Mouse (Mus musculus): ENCODE measurements around the gene Prm1. TPM values are rescaled to one million over a fixed set of nuclear protein-coding genes. Genes with fewer than 3 reads are reported as not detected.

The Prm1 gene
- total RNA-seq, 1 experiment from 2014 or later, result not detected

GRCm38 (mm10) chr16:10786782-10787547 is 18.7 kb downstream of the Prm1 start:
- ATAC-seq (replicated peaks in 1 of 2; ENCODE audit: insufficient read depth in 1 of 2, low FRiP score in 2 of 2, low TSS enrichment in 1 of 2, low read depth in 1 of 2, poor library complexity in 2 of 2, severe bottlenecking in 2 of 2), result no peak

- ATAC-seq (replicated peaks in 1 of 2; ENCODE audit: insufficient read depth in 1 of 2, low FRiP score in 2 of 2, low TSS enrichment in 1 of 2, low read depth in 1 of 2, poor library complexity in 2 of 2, severe bottlenecking in 2 of 2), result peak; percentile 47 to 61
Measured at GRCm38 (mm10) chr16:10786288-10786687, 19.4 kb downstream of the Prm1 start.

GRCm38 (mm10) chr16:10785371-10786231 is 20.0 kb downstream of the Prm1 start, which contains the start of gene Socs1:
Socs1 (minus strand) TSS chr16:10785536.
- ATAC-seq (replicated peaks in 1 of 2; ENCODE audit: insufficient read depth in 1 of 2, low FRiP score in 2 of 2, low TSS enrichment in 1 of 2, low read depth in 1 of 2, poor library complexity in 2 of 2, severe bottlenecking in 2 of 2), result peak; percentile 59 to 70

GRCm38 (mm10) chr16:10784793-10785370 is 20.8 kb downstream of the Prm1 start:
- ATAC-seq (replicated peaks in 1 of 2; ENCODE audit: insufficient read depth in 1 of 2, low FRiP score in 2 of 2, low TSS enrichment in 1 of 2, low read depth in 1 of 2, poor library complexity in 2 of 2, severe bottlenecking in 2 of 2), result peak; percentile 37 to 47

GRCm38 (mm10) chr16:10783883-10784792 is 21.5 kb downstream of the Prm1 start:
- ATAC-seq (replicated peaks in 1 of 2; ENCODE audit: insufficient read depth in 1 of 2, low FRiP score in 2 of 2, low TSS enrichment in 1 of 2, low read depth in 1 of 2, poor library complexity in 2 of 2, severe bottlenecking in 2 of 2), result no peak

- no peak for ATAC-seq (replicated peaks in 1 of 2; ENCODE audit: insufficient read depth in 1 of 2, low FRiP score in 2 of 2, low TSS enrichment in 1 of 2, low read depth in 1 of 2, poor library complexity in 2 of 2, severe bottlenecking in 2 of 2)
Measured at GRCm38 (mm10) chr16:10783451-10783850, 22.2 kb downstream of the Prm1 start.

- 0 out of 4 replicates have a peak, but pooled peaks of 1 of the 2 experiments have one; percentile 9 for ATAC-seq (replicated peaks in 1 of 2; ENCODE audit: insufficient read depth in 1 of 2, low FRiP score in 2 of 2, low TSS enrichment in 1 of 2, low read depth in 1 of 2, poor library complexity in 2 of 2, severe bottlenecking in 2 of 2)
Measured at GRCm38 (mm10) chr16:10783152-10783434, 22.5 kb downstream of the Prm1 start.

GRCm38 (mm10) chr16:10782377-10783151 is 23.1 kb downstream of the Prm1 start:
- ATAC-seq (replicated peaks in 1 of 2; ENCODE audit: insufficient read depth in 1 of 2, low FRiP score in 2 of 2, low TSS enrichment in 1 of 2, low read depth in 1 of 2, poor library complexity in 2 of 2, severe bottlenecking in 2 of 2), result no peak; a peak in 1 of 4 replicates

- no peak for ATAC-seq (replicated peaks in 1 of 2; ENCODE audit: insufficient read depth in 1 of 2, low FRiP score in 2 of 2, low TSS enrichment in 1 of 2, low read depth in 1 of 2, poor library complexity in 2 of 2, severe bottlenecking in 2 of 2)
Measured at GRCm38 (mm10) chr16:10781862-10782371, 23.7 kb downstream of the Prm1 start.

- no peak for ATAC-seq (replicated peaks in 1 of 2; ENCODE audit: insufficient read depth in 1 of 2, low FRiP score in 2 of 2, low TSS enrichment in 1 of 2, low read depth in 1 of 2, poor library complexity in 2 of 2, severe bottlenecking in 2 of 2)
Measured at GRCm38 (mm10) chr16:10780631-10781120, 25.0 kb downstream of the Prm1 start.

- no peak for ATAC-seq (replicated peaks in 1 of 2; ENCODE audit: insufficient read depth in 1 of 2, low FRiP score in 2 of 2, low TSS enrichment in 1 of 2, low read depth in 1 of 2, poor library complexity in 2 of 2, severe bottlenecking in 2 of 2)
Measured at GRCm38 (mm10) chr16:10777579-10778160, 28.0 kb downstream of the Prm1 start.

- ATAC-seq (replicated peaks in 1 of 2; ENCODE audit: insufficient read depth in 1 of 2, low FRiP score in 2 of 2, low TSS enrichment in 1 of 2, low read depth in 1 of 2, poor library complexity in 2 of 2, severe bottlenecking in 2 of 2), result no peak
Measured at GRCm38 (mm10) chr16:10776322-10776721, 29.3 kb downstream of the Prm1 start.

- ATAC-seq (replicated peaks in 1 of 2; ENCODE audit: insufficient read depth in 1 of 2, low FRiP score in 2 of 2, low TSS enrichment in 1 of 2, low read depth in 1 of 2, poor library complexity in 2 of 2, severe bottlenecking in 2 of 2), result peak in 1 of 2 experiments; percentile 17; a peak in 1 of 4 replicates
Measured at GRCm38 (mm10) chr16:10774726-10775125, 30.9 kb downstream of the Prm1 start.

GRCm38 (mm10) chr16:10773543-10773942 is 32.1 kb downstream of the Prm1 start:
- no peak for ATAC-seq (replicated peaks in 1 of 2; ENCODE audit: insufficient read depth in 1 of 2, low FRiP score in 2 of 2, low TSS enrichment in 1 of 2, low read depth in 1 of 2, poor library complexity in 2 of 2, severe bottlenecking in 2 of 2)

- peak; percentile 48 to 65 for ATAC-seq (replicated peaks in 1 of 2; ENCODE audit: insufficient read depth in 1 of 2, low FRiP score in 2 of 2, low TSS enrichment in 1 of 2, low read depth in 1 of 2, poor library complexity in 2 of 2, severe bottlenecking in 2 of 2)
Measured at GRCm38 (mm10) chr16:10771769-10772510, 33.7 kb downstream of the Prm1 start.
